Mouse (Mus musculus): ENCODE results near the gene Stoml1. TPM values are rescaled to one million over a fixed set of nuclear protein-coding genes. Genes with fewer than 3 reads are reported as not detected.

Stoml1 gene
- polyA plus RNA-seq (2014; fragmentation: Nextera tagmentation; extraction: Ambion mirVana), result 37.6 and 39.4 TPM in 2 replicates

- H3K4me1 ChIP-seq (replicated peaks; ENCODE audit: control insufficient read depth, insufficient read depth, low read length), result peaks cover 8% of the 10 kb centered on the region
- H3K4me3 ChIP-seq (ENCODE audit: low read depth, low read length), result peak within 1 kb of the TSS; percentile 70
- DNase-seq (ENCODE audit: low spot score) (peak; percentile 96), ATAC-seq (replicated peaks; ENCODE audit: low FRiP score) (peak; percentile 96)
- no peaks in the 10 kb centered on the region for H3K36me3 ChIP-seq (ENCODE audit: control insufficient read depth, insufficient read depth, low read length)
- H3K9ac ChIP-seq (ENCODE audit: low read length), result peak within 1 kb of the TSS; percentile 73
- under 1% methylated on average over 31 of the region's 31 CpGs for WGBS
- H3K27ac ChIP-seq (ENCODE audit: low read depth, low read length), result no peak within 1 kb of the TSS
- H3K9me3 ChIP-seq (ENCODE audit: control insufficient read depth, low read length), result no peaks in the 10 kb centered on the region
- peak within 1 kb of the TSS; percentile 61 for H3K4me2 ChIP-seq (ENCODE audit: low read depth, low read length, severe bottlenecking)
- no peaks in the 10 kb centered on the region for H3K27me3 ChIP-seq (ENCODE audit: control insufficient read depth, insufficient read depth, low read length)
These were observed at the start of gene Stoml1 for GRCm38 (mm10) chr9:58253033-58253804. TSS of gene Stoml1 (plus strand) at chr9:58253164.

DNA sequence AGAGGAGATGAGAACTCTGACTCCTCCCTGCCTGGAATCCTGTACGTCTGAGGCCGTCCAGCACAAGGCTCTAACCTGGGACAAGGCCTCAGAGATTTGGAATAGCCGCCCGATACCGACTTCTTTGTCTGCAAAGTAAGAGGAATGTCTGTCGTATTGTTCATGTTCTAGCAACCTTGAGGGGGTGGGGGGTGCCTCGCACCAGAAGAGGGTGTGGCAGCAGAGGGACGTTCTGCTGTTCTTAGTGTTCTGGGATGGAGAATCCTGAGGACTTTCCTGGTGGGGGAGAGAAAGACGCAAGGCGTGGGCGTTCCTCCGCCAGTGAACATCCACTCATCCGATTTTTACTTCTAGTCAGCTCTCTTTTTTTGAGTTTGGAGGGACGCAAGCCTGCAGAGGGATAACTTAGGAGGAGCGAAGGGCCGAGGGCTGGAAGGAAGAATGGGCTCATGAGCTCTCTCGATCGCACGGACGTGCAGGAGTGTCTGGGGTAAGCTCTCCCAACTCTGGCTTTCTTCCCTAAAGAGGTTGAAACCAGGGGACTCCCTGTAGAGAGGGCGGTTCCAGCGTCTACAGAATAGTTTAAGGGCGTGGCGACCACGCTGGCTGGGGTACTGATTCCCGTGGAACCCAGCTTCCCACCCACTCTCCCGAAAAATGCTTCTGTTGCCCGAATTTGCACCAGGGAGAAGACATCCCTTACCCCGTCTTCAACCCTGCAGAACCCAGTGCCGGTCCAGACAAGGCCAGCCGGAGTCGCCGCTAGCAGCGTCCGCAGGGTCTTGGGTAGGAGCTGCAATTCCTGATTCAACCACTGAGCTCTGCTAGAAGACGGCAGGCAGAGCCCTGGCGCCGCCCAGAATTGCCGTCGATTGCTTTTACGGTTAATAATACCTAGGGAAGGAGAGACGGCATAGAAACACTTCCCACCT, 49.2 kb upstream of the Stoml1 start, which contains the start of the genes Islr and Islr2:
Islr (minus strand) TSS at position 791 of the 932 bp plus-strand sequence.
Islr2 (minus strand) TSS at position 804 of the 932 bp plus-strand sequence.
- no peaks in the 10 kb centered on the region for H3K36me3 ChIP-seq (ENCODE audit: control insufficient read depth, insufficient read depth, low read length)
- peaks cover 50% of the 10 kb centered on the region for H3K27me3 ChIP-seq (ENCODE audit: control insufficient read depth, insufficient read depth, low read length)
- H3K4me3 ChIP-seq (ENCODE audit: low read depth, low read length), result peak within 1 kb of the TSS; percentile 30
- ATAC-seq (replicated peaks; ENCODE audit: low FRiP score), result peak; percentile 77
- H3K4me2 ChIP-seq (ENCODE audit: low read depth, low read length, severe bottlenecking), result peak within 1 kb of the TSS; percentile 45
- peaks cover 38% of the 10 kb centered on the region for H3K4me1 ChIP-seq (replicated peaks; ENCODE audit: control insufficient read depth, insufficient read depth, low read length)
- WGBS, result under 1% methylated on average over 42 of the region's 42 CpGs
- DNase-seq (ENCODE audit: low spot score), result peak; percentile 88
- H3K27ac ChIP-seq (ENCODE audit: low read depth, low read length), result peak within 1 kb of the TSS; percentile 63
- H3K9me3 ChIP-seq (ENCODE audit: control insufficient read depth, low read length), result no peaks in the 10 kb centered on the region
- peak within 1 kb of the TSS; percentile 61 for H3K9ac ChIP-seq (ENCODE audit: low read length)

DNA sequence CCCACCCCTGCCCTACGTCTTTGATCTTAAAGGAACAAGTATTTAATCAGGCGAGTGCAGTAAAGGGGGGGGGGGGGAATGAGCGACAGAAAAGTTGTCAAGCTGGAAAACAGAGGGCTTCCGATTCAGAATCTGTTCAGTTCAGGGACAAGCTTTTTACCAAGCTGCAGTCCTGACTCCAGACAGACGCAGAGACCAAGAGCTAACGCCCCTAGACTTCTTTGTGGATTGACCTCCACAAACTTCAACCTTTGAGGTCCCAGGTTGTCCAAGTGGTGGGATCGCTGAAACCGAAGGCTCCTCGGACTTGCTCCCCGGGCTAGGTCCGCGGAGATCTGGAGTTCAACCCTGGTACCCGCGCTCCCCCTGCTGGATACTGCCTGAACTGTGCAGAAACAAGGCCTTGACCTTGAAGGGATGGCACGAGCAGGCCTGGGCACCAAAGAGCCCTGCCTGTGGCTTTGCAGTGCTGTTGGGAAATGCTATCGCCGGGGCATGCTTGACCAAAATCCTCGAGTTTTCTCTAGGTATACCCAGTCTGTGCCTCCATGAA, 48.4 kb upstream of the Stoml1 start:
- Histone ChIP-seq H3K36me3 (ENCODE audit: control insufficient read depth, insufficient read depth, low read length) (no peaks in the 10 kb centered on the region), H3K4me2 (ENCODE audit: low read depth, low read length, severe bottlenecking) (peak overlapping the region; percentile 45), H3K27me3 (ENCODE audit: control insufficient read depth, insufficient read depth, low read length) (peaks cover 43% of the 10 kb centered on the region), H3K9me3 (ENCODE audit: control insufficient read depth, low read length) (no peaks in the 10 kb centered on the region), H3K27ac (ENCODE audit: low read depth, low read length) (0 out of 2 replicates have a peak overlapping the region, but pooled peaks have one; percentile 7), H3K9ac (ENCODE audit: low read length) (peak overlapping the region; percentile 61; the same call in 1 of the 2 replicates), H3K4me3 (ENCODE audit: low read depth, low read length) (peak overlapping the region; percentile 30), H3K4me1 (replicated peaks; ENCODE audit: control insufficient read depth, insufficient read depth, low read length) (peaks cover 31% of the 10 kb centered on the region)
- DNase-seq (ENCODE audit: low spot score) (peak; percentile 97), ATAC-seq (replicated peaks; ENCODE audit: low FRiP score) (peak; percentile 69)
- 4% methylated on average over 18 of the region's 18 CpGs for WGBS

- Histone ChIP-seq H3K36me3 (ENCODE audit: control insufficient read depth, insufficient read depth, low read length) (no peaks in the 10 kb centered on the region), H3K9me3 (ENCODE audit: control insufficient read depth, low read length) (no peaks in the 10 kb centered on the region), H3K4me3 (ENCODE audit: low read depth, low read length) (no peak overlapping the region), H3K4me2 (ENCODE audit: low read depth, low read length, severe bottlenecking) (no peak overlapping the region), H3K4me1 (replicated peaks; ENCODE audit: control insufficient read depth, insufficient read depth, low read length) (peaks cover 27% of the 10 kb centered on the region), H3K27ac (ENCODE audit: low read depth, low read length) (no peak overlapping the region), H3K27me3 (ENCODE audit: control insufficient read depth, insufficient read depth, low read length) (peaks cover 28% of the 10 kb centered on the region), H3K9ac (ENCODE audit: low read length) (no peak overlapping the region)
- no peak for ATAC-seq (replicated peaks; ENCODE audit: low FRiP score)
- WGBS, result 83% methylated on average over 7 of the region's 7 CpGs
- DNase-seq (ENCODE audit: low spot score), result peak; percentile 14
These were observed 47.0 kb upstream of the Stoml1 start for GRCm38 (mm10) chr9:58206013-58206412.

GRCm38 (mm10) chr9:58209462-58210303, 43.3 kb upstream of the Stoml1 start:
- 81% methylated on average over 8 of the region's 8 CpGs for WGBS
- no peak overlapping the region for H3K27ac ChIP-seq (ENCODE audit: low read depth, low read length)
- H3K4me3 ChIP-seq (ENCODE audit: low read depth, low read length), result no peak overlapping the region
- no peak overlapping the region for H3K4me2 ChIP-seq (ENCODE audit: low read depth, low read length, severe bottlenecking)
- ATAC-seq (replicated peaks; ENCODE audit: low FRiP score), result no peak
- no peaks in the 10 kb centered on the region for H3K27me3 ChIP-seq (ENCODE audit: control insufficient read depth, insufficient read depth, low read length)
- H3K9me3 ChIP-seq (ENCODE audit: control insufficient read depth, low read length), result no peaks in the 10 kb centered on the region
- H3K4me1 ChIP-seq (replicated peaks; ENCODE audit: control insufficient read depth, insufficient read depth, low read length), result peaks cover 3% of the 10 kb centered on the region; the same call in 1 of the 2 replicates
- DNase-seq (ENCODE audit: low spot score), result no peak
- H3K9ac ChIP-seq (ENCODE audit: low read length), result no peak overlapping the region
- H3K36me3 ChIP-seq (ENCODE audit: control insufficient read depth, insufficient read depth, low read length), result no peaks in the 10 kb centered on the region

- no peaks in the 10 kb centered on the region for H3K36me3 ChIP-seq (ENCODE audit: control insufficient read depth, insufficient read depth, low read length)
- no peak overlapping the region for H3K27ac ChIP-seq (ENCODE audit: low read depth, low read length)
- no peak overlapping the region for H3K4me3 ChIP-seq (ENCODE audit: low read depth, low read length)
- H3K9me3 ChIP-seq (ENCODE audit: control insufficient read depth, low read length), result no peaks in the 10 kb centered on the region
- no peaks in the 10 kb centered on the region for H3K27me3 ChIP-seq (ENCODE audit: control insufficient read depth, insufficient read depth, low read length)
- WGBS, result 91% methylated on average over 2 of the region's 2 CpGs
- H3K9ac ChIP-seq (ENCODE audit: low read length), result no peak overlapping the region
- H3K4me1 ChIP-seq (replicated peaks; ENCODE audit: control insufficient read depth, insufficient read depth, low read length), result no peaks in the 10 kb centered on the region
- ATAC-seq (replicated peaks; ENCODE audit: low FRiP score), result no peak
- no peak for DNase-seq (ENCODE audit: low spot score)
- no peak overlapping the region for H3K4me2 ChIP-seq (ENCODE audit: low read depth, low read length, severe bottlenecking)
These were observed 42.7 kb upstream of the Stoml1 start for GRCm38 (mm10) chr9:58210304-58210627.

GRCm38 (mm10) chr9:58213377-58213776, 39.6 kb upstream of the Stoml1 start:
- 0 out of 2 replicates have a peak, but pooled peaks cover 3% of the 10 kb centered on the region for H3K4me1 ChIP-seq (replicated peaks; ENCODE audit: control insufficient read depth, insufficient read depth, low read length)
- H3K9ac ChIP-seq (ENCODE audit: low read length), result no peak overlapping the region
- H3K4me2 ChIP-seq (ENCODE audit: low read depth, low read length, severe bottlenecking), result no peak overlapping the region
- H3K9me3 ChIP-seq (ENCODE audit: control insufficient read depth, low read length), result no peaks in the 10 kb centered on the region
- peak; percentile 39 for DNase-seq (ENCODE audit: low spot score)
- no peaks in the 10 kb centered on the region for H3K27me3 ChIP-seq (ENCODE audit: control insufficient read depth, insufficient read depth, low read length)
- H3K27ac ChIP-seq (ENCODE audit: low read depth, low read length), result no peak overlapping the region
- H3K36me3 ChIP-seq (ENCODE audit: control insufficient read depth, insufficient read depth, low read length), result no peaks in the 10 kb centered on the region
- no peak overlapping the region for H3K4me3 ChIP-seq (ENCODE audit: low read depth, low read length)
- 72% methylated on average over 5 of the region's 5 CpGs for WGBS
- no peak for ATAC-seq (replicated peaks; ENCODE audit: low FRiP score)

All from forebrain, embryonic 11.5 days (tissue).